Mouse (Mus musculus) spleen, adult 2 months (tissue): ENCODE results near the gene Wnk4. TPM values are rescaled to one million over a fixed set of nuclear protein-coding genes. Genes with fewer than 3 reads are reported as not detected.

ENCODE experiments used
- DNase-seq, 2 experiments: peaks; one replicate each; pipeline versions ENCODE4 v3.0.0 to v3.0.0-alpha.2; 2012 to 2021; ENCODE audit warnings: low spot score in 2 of 2, low read depth in 1 of 2
- H3K27ac ChIP-seq: fragments of 200-500 bp; 2 replicates; pipeline ENCODE4 v1.5.1; 2012; ENCODE audit warnings: low read length, inconsistent platforms; ENCODE audit not compliant: insufficient read depth
- H3K27me3 ChIP-seq: fragments of 200-500 bp; 2 replicates; pipeline ENCODE4 v1.6.1; 2012; ENCODE audit warnings: mild to moderate bottlenecking, moderate library complexity, low read length, inconsistent platforms; ENCODE audit not compliant: control insufficient read depth, insufficient read depth
- H3K36me3 ChIP-seq: fragments of 200-500 bp; 2 replicates; pipeline ENCODE4 v1.6.1; 2012; ENCODE audit warnings: mild to moderate bottlenecking, low read length, inconsistent platforms; ENCODE audit not compliant: control insufficient read depth, insufficient read depth
- H3K4me1 ChIP-seq: fragments of 200-500 bp; 2 replicates; pipeline ENCODE4 v1.6.1; 2011; ENCODE audit warnings: inconsistent platforms; ENCODE audit not compliant: control insufficient read depth, insufficient read depth, insufficient read length
- H3K4me3 ChIP-seq: fragments of 200-500 bp; 2 replicates; pipeline ENCODE4 v1.5.1; 2011; ENCODE audit warnings: mild to moderate bottlenecking, inconsistent platforms; ENCODE audit not compliant: insufficient read depth, insufficient read length; ENCODE audit errors: extremely low read depth
- CTCF ChIP-seq: fragments of 200-500 bp; IDR thresholded peaks from 2 replicates; pipeline ENCODE4 v1.5.1; 2011; ENCODE audit warnings: mild to moderate bottlenecking, inconsistent platforms; ENCODE audit not compliant: insufficient read depth, insufficient read length, insufficient replicate concordance; ENCODE audit errors: extremely low read depth
- POLR2A ChIP-seq: fragments of 200-500 bp; IDR thresholded peaks from 2 replicates; pipeline ENCODE4 v1.6.1; 2011; ENCODE audit warnings: low read depth, low read length, inconsistent platforms
- WGBS: fragments of 180-500 bp; shearing (Covaris S2); methylation state at CpG from one replicate; pipeline ENCODE4 v1.1.7; 2018; 5-methylcytosine and 5-hydroxymethylcytosine counted together
- polyA plus RNA-seq: library from polyadenylated mRNA; depleted of rRNA; stranded (reverse); fragments of >200 nt; gene quantifications from 2 replicates; pipeline ENCODE4 v1.2.3, GENCODE M21; 2012

Wnk4 gene
- polyA plus RNA-seq, 1 experiment = 1.9 TPM

GRCm38 (mm10) chr11:101262272-101262967 is 2.1 kb downstream of the Wnk4 start:
- no peak for DNase-seq
- WGBS = 7% methylated on average over 24 of the region's 24 CpGs
- H3K27ac ChIP-seq = no peak overlapping the region
- H3K4me1 ChIP-seq = peaks cover 10% of the 10 kb centered on the region
- H3K27me3 ChIP-seq = peaks cover 28% of the 10 kb centered on the region
- no peak overlapping the region for H3K4me3 ChIP-seq
- H3K36me3 ChIP-seq = peaks cover 8% of the 10 kb centered on the region
- TF ChIP-seq POLR2A = no peak
- no peak for TF ChIP-seq CTCF

- H3K36me3 ChIP-seq = peaks cover 2% of the 10 kb centered on the region; the same call in 1 of the 2 replicates
- peaks cover 10% of the 10 kb centered on the region for H3K4me1 ChIP-seq
- H3K27me3 ChIP-seq = peaks cover 28% of the 10 kb centered on the region
- H3K27ac ChIP-seq = no peak overlapping the region
- TF ChIP-seq POLR2A = no peak
- no peak for DNase-seq
- 20% methylated on average over 32 of the region's 32 CpGs for WGBS
- no peak overlapping the region for H3K4me3 ChIP-seq
Measured at GRCm38 (mm10) chr11:101263138-101263988, 3.0 kb downstream of the Wnk4 start.

GRCm38 (mm10) chr11:101263989-101264280 is 3.6 kb downstream of the Wnk4 start:
- H3K4me1 ChIP-seq = peaks cover 10% of the 10 kb centered on the region

GRCm38 (mm10) chr11:101264954-101265471 is 4.6 kb downstream of the Wnk4 start:
- no peak overlapping the region for H3K27ac ChIP-seq
- H3K4me1 ChIP-seq = peaks cover 8% of the 10 kb centered on the region
- H3K36me3 ChIP-seq = no peaks in the 10 kb centered on the region
- H3K27me3 ChIP-seq = peaks cover 28% of the 10 kb centered on the region
- no peak for DNase-seq
- TF ChIP-seq CTCF = no peak
- TF ChIP-seq POLR2A = no peak
- WGBS = 17% methylated on average over 31 of the region's 31 CpGs
- H3K4me3 ChIP-seq = no peak overlapping the region

More at GRCm38 (mm10) chr11:101263989-101264280, 3.6 kb downstream of the Wnk4 start:
- WGBS = 38% methylated on average over 3 of the region's 3 CpGs
- H3K27me3 ChIP-seq = peaks cover 28% of the 10 kb centered on the region
- no peak for TF ChIP-seq POLR2A
- TF ChIP-seq CTCF = no peak
- no peak for DNase-seq
- H3K36me3 ChIP-seq = peaks cover 2% of the 10 kb centered on the region; the same call in 1 of the 2 replicates
- no peak overlapping the region for H3K4me3 ChIP-seq
- H3K27ac ChIP-seq = no peak overlapping the region

- peaks cover 21% of the 10 kb centered on the region for H3K27me3 ChIP-seq
- no peak for DNase-seq
- H3K4me1 ChIP-seq = peaks cover under 1% of the 10 kb centered on the region; the same call in 1 of the 2 replicates
- no peak overlapping the region for H3K4me3 ChIP-seq
- 57% methylated on average over 6 of the region's 6 CpGs for WGBS
- no peak overlapping the region for H3K27ac ChIP-seq
- TF ChIP-seq POLR2A = no peak
- TF ChIP-seq CTCF = no peak
- H3K36me3 ChIP-seq = no peaks in the 10 kb centered on the region
Measured at GRCm38 (mm10) chr11:101265906-101266305, 5.5 kb downstream of the Wnk4 start.

GRCm38 (mm10) chr11:101269577-101270116 is 9.3 kb downstream of the Wnk4 start:
- H3K36me3 ChIP-seq = no peaks in the 10 kb centered on the region
- no peak overlapping the region for H3K4me3 ChIP-seq
- TF ChIP-seq CTCF (no peak), POLR2A (no peak)
- H3K27me3 ChIP-seq = 0 out of 2 replicates have a peak, but pooled peaks cover 4% of the 10 kb centered on the region
- 55% methylated on average over 10 of the region's 10 CpGs for WGBS
- H3K4me1 ChIP-seq = no peaks in the 10 kb centered on the region
- DNase-seq = no peak
- H3K27ac ChIP-seq = no peak overlapping the region
